In the genomic region with DNA sequence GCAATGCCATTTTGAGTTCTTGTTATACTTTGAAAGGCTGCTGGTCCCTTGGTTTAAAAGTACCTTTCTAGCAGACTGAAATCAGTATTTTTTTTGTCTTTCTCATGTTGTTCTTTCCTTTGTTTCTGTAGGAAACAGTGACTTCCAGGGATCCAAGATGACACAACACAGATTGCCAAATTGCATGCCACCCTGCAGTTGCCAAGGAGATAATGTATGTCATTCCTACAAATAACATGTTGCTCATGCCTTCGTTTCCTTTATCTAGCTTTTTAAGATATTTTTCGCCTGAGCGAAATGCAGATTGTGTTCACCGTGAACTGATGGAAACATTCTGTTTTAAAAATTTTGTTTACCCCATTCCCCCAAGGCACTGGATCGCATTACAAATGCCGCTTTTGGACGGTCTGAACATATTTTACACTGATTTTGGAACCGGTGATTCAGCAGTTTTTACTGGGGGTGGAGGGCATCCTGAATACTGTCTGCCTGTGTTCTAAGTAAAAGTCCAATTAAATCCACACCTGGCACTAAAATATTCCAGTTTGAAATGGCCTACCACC, we compare ENCODE assay signal across 27 mouse cellular contexts. TPM values are rescaled to one million over a fixed set of nuclear protein-coding genes. Genes with fewer than 3 reads are reported as not detected.
DNase-seq lines count a peak whose midpoint lies in the region; ATAC-seq and TF ChIP-seq lines count a peak whose summit lies in the region.
"Had no signal": no experiment of that assay in that cellular context is flagged by ENCODE, and none has a peak within 500 bp of the region (broad histone marks: within the 10 kb centered on the region; RNA-seq: fewer than 3 reads in every experiment).

No protein-coding gene starts in this region.

- no peak overlapping the region for H3K27ac ChIP-seq in heart, postnatal 0 days (ENCODE audit: low read depth)
- H3K27ac ChIP-seq in lung, postnatal 0 days (ENCODE audit: low read length) = no peak overlapping the region
- H3K27ac ChIP-seq: embryonic facial prominence, embryonic 12.5 days; heart, embryonic 10.5 days; hindbrain, embryonic 14.5 days; liver, embryonic 15.5 days; macrophage; midbrain, embryonic 12.5 days had no signal

- no peak for TF ChIP-seq CTCF in heart, postnatal 0 days (IDR thresholded peaks at IDR 0.05; ENCODE audit: low read depth)
- TF ChIP-seq CTCF in lung, postnatal 0 days (IDR thresholded peaks at IDR 0.05) = no peak

- no peaks in the 10 kb centered on the region for H3K36me3 ChIP-seq in heart, postnatal 0 days (replicated peaks; ENCODE audit: control insufficient read depth, insufficient read depth, low read length)
- H3K36me3 ChIP-seq in lung, postnatal 0 days (ENCODE audit: insufficient read depth, low read length) = no peaks in the 10 kb centered on the region
- H3K36me3 ChIP-seq: embryonic facial prominence, embryonic 12.5 days; G1E; heart, embryonic 10.5 days; liver, embryonic 15.5 days; midbrain, embryonic 12.5 days had no signal

- H3K4me3 ChIP-seq in heart, postnatal 0 days (ENCODE audit: low read depth, low read length) = no peak overlapping the region
- no peak overlapping the region for H3K4me3 ChIP-seq in lung, postnatal 0 days (ENCODE audit: low read depth, low read length)
- H3K4me3 ChIP-seq: embryonic facial prominence, embryonic 12.5 days; heart, embryonic 10.5 days; liver, embryonic 15.5 days; midbrain, embryonic 12.5 days had no signal

- H3K4me1 ChIP-seq in heart, postnatal 0 days (ENCODE audit: control insufficient read depth, insufficient read depth) = no peaks in the 10 kb centered on the region
- H3K4me1 ChIP-seq in lung, postnatal 0 days (ENCODE audit: insufficient read depth, low read depth, low read length) = no peaks in the 10 kb centered on the region
- H3K4me1 ChIP-seq: embryonic facial prominence, embryonic 12.5 days; heart, embryonic 10.5 days; liver, embryonic 15.5 days had no signal

- no peak for TF ChIP-seq EP300 in heart, postnatal 0 days (IDR thresholded peaks at IDR 0.05; ENCODE audit: low read depth)
- no peak for TF ChIP-seq EP300 in lung, postnatal 0 days (IDR thresholded peaks at IDR 0.05)

- H3K9me3 ChIP-seq in heart, postnatal 0 days (replicated peaks; ENCODE audit: control insufficient read depth, low read length) = no peaks in the 10 kb centered on the region
- no peaks in the 10 kb centered on the region for H3K9me3 ChIP-seq in lung, postnatal 0 days (ENCODE audit: low read length)
- H3K9me3 ChIP-seq: embryonic facial prominence, embryonic 12.5 days; G1E; heart, embryonic 10.5 days; liver, embryonic 15.5 days; midbrain, embryonic 12.5 days had no signal

- H3K27me3 ChIP-seq in heart, postnatal 0 days (ENCODE audit: control insufficient read depth, insufficient read depth, low read length) = no peaks in the 10 kb centered on the region
- no peaks in the 10 kb centered on the region for H3K27me3 ChIP-seq in lung, postnatal 0 days (replicated peaks; ENCODE audit: insufficient read depth, low read length)
- H3K27me3 ChIP-seq: embryonic facial prominence, embryonic 12.5 days; liver, embryonic 15.5 days; midbrain, embryonic 12.5 days had no signal

- no peak overlapping the region for H3K4me2 ChIP-seq in heart, postnatal 0 days (ENCODE audit: low read depth, low read length)
- H3K4me2 ChIP-seq in lung, postnatal 0 days (replicated peaks; ENCODE audit: low read depth, low read length) = no peak overlapping the region
- H3K4me2 ChIP-seq: embryonic facial prominence, embryonic 12.5 days; hindbrain, embryonic 14.5 days; liver, embryonic 15.5 days; midbrain, embryonic 12.5 days had no signal

- DNase-seq in embryo, embryonic 11 days = peak; percentile 1
- no peak for DNase-seq in embryo, embryonic 10 days (ENCODE audit: low spot score)
- DNase-seq in heart, postnatal 0 days (ENCODE audit: low spot score) = peak; percentile 10
- no peak for DNase-seq in heart, adult 8-10 months (ENCODE audit: low spot score)
- DNase-seq in lung, postnatal 0 days (ENCODE audit: low spot score) = peak; percentile 47
- no peak for DNase-seq in lung, postnatal 10 days
- peak; percentile 44 for DNase-seq in layer of hippocampus, adult 9-11 months
- no peak for DNase-seq in kidney, adult 9 months
- DNase-seq: cerebellum, postnatal 14 days; gastrocnemius, postnatal 36 days; heart, postnatal 14 days; thymus, adult 18-20 months had no signal

- no peak overlapping the region for H3K9ac ChIP-seq in heart, postnatal 0 days (replicated peaks; ENCODE audit: low read depth, low read length)
- no peak overlapping the region for H3K9ac ChIP-seq in lung, postnatal 0 days (replicated peaks; ENCODE audit: low read depth)
- H3K9ac ChIP-seq: embryonic facial prominence, embryonic 12.5 days; hindbrain, embryonic 14.5 days; liver, embryonic 15.5 days; midbrain, embryonic 12.5 days had no signal

- no peak for ATAC-seq in heart, postnatal 0 days (ENCODE audit: insufficient read depth, low read depth)
- peak; percentile 33 for ATAC-seq in lung, postnatal 0 days
- ATAC-seq: CD4-positive, CD25-positive, alpha-beta regulatory T cell, adult 4 months; intestine, embryonic 16.5 days had no signal

- WGBS in heart, postnatal 0 days = 50% methylated on average over 8 of the region's 8 CpGs
- WGBS in lung, postnatal 0 days = 54% methylated on average over 8 of the region's 8 CpGs

RNA-seq across cellular contexts. Expression of a gene that starts 53.7 kb away (rescaled TPM):
- total RNA-seq in heart, postnatal 0 days (2014; rRNA removed; ENCODE audit: low replicate concordance) = 0.08 TPM in 1 of 2 replicates, not detected in the other
- polyA plus RNA-seq in heart, postnatal 0 days (2015; fragmentation: Nextera tagmentation; extraction: Ambion mirVana) = 0.11 and 0.15 TPM in 2 replicates
- total RNA-seq in heart, adult 8-10 months (2022) = under 1 TPM; 0.05 to 0.19 (median 0.10) TPM
- 0.60 and 1.2 TPM in 2 replicates for polyA plus RNA-seq in lung, postnatal 0 days (2015; fragmentation: Nextera tagmentation; extraction: Ambion mirVana)
- total RNA-seq: gastrocnemius, postnatal 36 days had no signal
- polyA plus RNA-seq: G1E, macrophage had no signal

RNA-seq across cellular contexts. Expression of a gene that starts 53.9 kb away (rescaled TPM):
- total RNA-seq in heart, postnatal 0 days (2014; rRNA removed; ENCODE audit: low replicate concordance) = 0.34 and 0.93 TPM in 2 replicates
- polyA plus RNA-seq in heart, postnatal 0 days (2015; fragmentation: Nextera tagmentation; extraction: Ambion mirVana) = 0.38 and 0.79 TPM in 2 replicates
- under 1 TPM in 2 of 4 experiments, not detected in 2; 0.19 to 0.22 TPM for total RNA-seq in heart, adult 8-10 months (2022)
- 0.90 and 1.2 TPM in 2 replicates for polyA plus RNA-seq in lung, postnatal 0 days (2015; fragmentation: Nextera tagmentation; extraction: Ambion mirVana)
- total RNA-seq: gastrocnemius, postnatal 36 days had no signal
- polyA plus RNA-seq: CD4-positive, CD25-positive, alpha-beta regulatory T cell, adult 4 months; G1E; macrophage had no signal

RNA-seq across cellular contexts. Expression of a gene that starts 56.2 kb away (rescaled TPM):
- total RNA-seq in heart, postnatal 0 days (2014; rRNA removed; ENCODE audit: low replicate concordance) = not detected in 2 replicates
- polyA plus RNA-seq in heart, postnatal 0 days (2015; fragmentation: Nextera tagmentation; extraction: Ambion mirVana) = 0.40 and 0.63 TPM in 2 replicates
- total RNA-seq in heart, adult 8-10 months (2022) = not detected
- 0.39 and 0.46 TPM in 2 replicates for polyA plus RNA-seq in lung, postnatal 0 days (2015; fragmentation: Nextera tagmentation; extraction: Ambion mirVana)
- total RNA-seq: adrenal gland, postnatal 4 days; G1E; gastrocnemius, postnatal 36 days; heart, postnatal 14 days; layer of hippocampus, postnatal 10 days had no signal
- polyA plus RNA-seq: CD4-positive, CD25-positive, alpha-beta regulatory T cell, adult 4 months; embryonic facial prominence, embryonic 12.5 days; G1E; heart, embryonic 10.5 days; intestine, embryonic 16.5 days; kidney, embryonic 16.5 days; limb, embryonic 14.5 days; liver, embryonic 15.5 days; macrophage; midbrain, embryonic 12.5 days; neural tube, embryonic 14.5 days; stomach, embryonic 14.5 days had no signal

Comparison
In these comparisons a context has a peak if more than half of its experiments do, and no peak if none do; other contexts are left out.
1. DNase-seq: peak in embryo, embryonic 11 days (single experiment), heart, postnatal 0 days (single experiment), lung, postnatal 0 days (single experiment) and layer of hippocampus, adult 9-11 months (single experiment); none in embryo, embryonic 10 days (single experiment), heart, adult 8-10 months (single experiment), lung, postnatal 10 days (single experiment) and kidney, adult 9 months (single experiment).